Mouse (Mus musculus) neural tube, embryonic 15.5 days (tissue): ENCODE measurements around the gene Tgfb1i1. TPM values are rescaled to one million over a fixed set of nuclear protein-coding genes. Genes with fewer than 3 reads are reported as not detected.

Experiments
- ATAC-seq: fragments of 200-750 bp; cut with Nextera tagmentation; 2 replicates; pipeline ENCODE4 v1.8.0; 2017; ENCODE audit warnings: mild to moderate bottlenecking, moderate TSS enrichment, moderate library complexity; ENCODE audit not compliant: low FRiP score
- H3K27ac ChIP-seq: fragments of 300-500 bp; sonication (generic); replicated peaks from 2 replicates; pipeline ENCODE4 v1.5.1; 2015; ENCODE audit warnings: mild to moderate bottlenecking, inconsistent platforms
- H3K27me3 ChIP-seq: fragments of 300-500 bp; sonication (generic); replicated peaks from 2 replicates; pipeline ENCODE4 v1.6.1; 2015; ENCODE audit warnings: inconsistent platforms
- H3K36me3 ChIP-seq: fragments of 300-500 bp; sonication (generic); 2 replicates; pipeline ENCODE4 v1.6.1; 2015; ENCODE audit warnings: inconsistent platforms
- H3K4me1 ChIP-seq: fragments of 300-500 bp; sonication (generic); 2 replicates; pipeline ENCODE4 v1.6.1; 2015; ENCODE audit warnings: inconsistent platforms
- H3K4me2 ChIP-seq: fragments of 300-500 bp; sonication (generic); 2 replicates; pipeline ENCODE4 v1.6.1; 2015; ENCODE audit warnings: inconsistent platforms, mild to moderate bottlenecking, moderate library complexity
- H3K4me3 ChIP-seq: fragments of 300-500 bp; sonication (generic); replicated peaks from 2 replicates; pipeline ENCODE4 v1.5.1; 2015; ENCODE audit warnings: mild to moderate bottlenecking, inconsistent platforms
- H3K9ac ChIP-seq: fragments of 300-500 bp; sonication (generic); replicated peaks from 2 replicates; pipeline ENCODE4 v1.6.1; 2015; ENCODE audit warnings: mild to moderate bottlenecking, inconsistent platforms
- H3K9me3 ChIP-seq: fragments of 300-500 bp; sonication (generic); replicated peaks from 2 replicates; pipeline ENCODE4 v1.6.1; 2016; ENCODE audit warnings: inconsistent platforms
- WGBS: fragments of 180-500 bp; shearing (Covaris S2); methylation state at CpG from one replicate; pipeline ENCODE4 v1.1.7; 2015; ENCODE audit warnings: mixed read lengths; 5-methylcytosine and 5-hydroxymethylcytosine counted together
- polyA plus RNA-seq: library from polyadenylated mRNA; unstranded; fragments of >200 nt; fragmentation: Nextera tagmentation; extraction: Ambion mirVana; gene quantifications from 2 replicates; pipeline ENCODE4 v1.2.1, GENCODE M21; 2015

Gene Tgfb1i1
- polyA plus RNA-seq, 1 experiment from 2014 or later, result 28.4 TPM

- H3K4me3 ChIP-seq, result peak overlapping the region; percentile 45
- H3K9me3 ChIP-seq, result no peaks in the 10 kb centered on the region
- 0 out of 2 replicates have a peak, but pooled peaks cover 2% of the 10 kb centered on the region for H3K27me3 ChIP-seq
- peak overlapping the region; percentile 65 for H3K9ac ChIP-seq
- H3K27ac ChIP-seq, result peak overlapping the region; percentile 84
- ATAC-seq, result peak; percentile 77
- WGBS, result 2% methylated on average over 13 of the region's 13 CpGs
- H3K4me2 ChIP-seq, result peak overlapping the region; percentile 59
- peaks cover 21% of the 10 kb centered on the region for H3K36me3 ChIP-seq
- peaks cover 29% of the 10 kb centered on the region for H3K4me1 ChIP-seq
Observed at GRCm38 (mm10) chr7:128247443-128247842, 831 bp downstream of the Tgfb1i1 start.

GRCm38 (mm10) chr7:128248081-128249042 is 1.8 kb downstream of the Tgfb1i1 start:
- Histone ChIP-seq H3K9ac (no peak overlapping the region), H3K4me3 (peak overlapping the region; percentile 45; the same call in 1 of the 2 replicates), H3K27ac (no peak overlapping the region), H3K27me3 (0 out of 2 replicates have a peak, but pooled peaks cover 2% of the 10 kb centered on the region), H3K36me3 (peaks cover 12% of the 10 kb centered on the region), H3K9me3 (no peaks in the 10 kb centered on the region), H3K4me2 (peak overlapping the region; percentile 59), H3K4me1 (peaks cover 37% of the 10 kb centered on the region)
- no peak for ATAC-seq
- WGBS, result 84% methylated on average over 10 of the region's 10 CpGs

- Histone ChIP-seq H3K4me3 (no peak overlapping the region), H3K9me3 (no peaks in the 10 kb centered on the region), H3K4me2 (no peak overlapping the region), H3K36me3 (peaks cover 2% of the 10 kb centered on the region; the same call in 1 of the 2 replicates), H3K4me1 (peaks cover 37% of the 10 kb centered on the region), H3K9ac (no peak overlapping the region), H3K27me3 (0 out of 2 replicates have a peak, but pooled peaks cover 2% of the 10 kb centered on the region), H3K27ac (no peak overlapping the region)
- 88% methylated on average over 5 of the region's 5 CpGs for WGBS
- no peak for ATAC-seq
Observed at GRCm38 (mm10) chr7:128249998-128250397, 3.4 kb downstream of the Tgfb1i1 start.

- no peaks in the 10 kb centered on the region for H3K36me3 ChIP-seq
- no peak for ATAC-seq
- peak overlapping the region; percentile 70 for H3K4me2 ChIP-seq
- WGBS, result 44% methylated on average over 12 of the region's 12 CpGs
- 0 out of 2 replicates have a peak, but pooled peaks cover 2% of the 10 kb centered on the region for H3K27me3 ChIP-seq
- peak overlapping the region; percentile 43; the same call in 1 of the 2 replicates for H3K9ac ChIP-seq
- peaks cover 22% of the 10 kb centered on the region for H3K4me1 ChIP-seq
- peak overlapping the region; percentile 42 for H3K4me3 ChIP-seq
- H3K27ac ChIP-seq, result no peak overlapping the region
- no peaks in the 10 kb centered on the region for H3K9me3 ChIP-seq
Observed at GRCm38 (mm10) chr7:128251946-128252345, 5.3 kb downstream of the Tgfb1i1 start.

GRCm38 (mm10) chr7:128252609-128253008 is 6.0 kb downstream of the Tgfb1i1 start:
- peak overlapping the region; percentile 70 for H3K4me2 ChIP-seq
- no peaks in the 10 kb centered on the region for H3K9me3 ChIP-seq
- peak overlapping the region; percentile 43 for H3K9ac ChIP-seq
- WGBS, result 7% methylated on average over 24 of the region's 24 CpGs
- ATAC-seq, result peak; percentile 76
- no peaks in the 10 kb centered on the region for H3K36me3 ChIP-seq
- H3K4me3 ChIP-seq, result peak overlapping the region; percentile 42
- H3K27me3 ChIP-seq, result 0 out of 2 replicates have a peak, but pooled peaks cover 2% of the 10 kb centered on the region
- peaks cover 18% of the 10 kb centered on the region for H3K4me1 ChIP-seq
- H3K27ac ChIP-seq, result no peak overlapping the region

GRCm38 (mm10) chr7:128254978-128255377 is 8.4 kb downstream of the Tgfb1i1 start:
- H3K4me3 ChIP-seq, result no peak overlapping the region
- H3K27ac ChIP-seq, result no peak overlapping the region
- no peak overlapping the region for H3K4me2 ChIP-seq
- peaks cover 18% of the 10 kb centered on the region for H3K4me1 ChIP-seq
- H3K36me3 ChIP-seq, result no peaks in the 10 kb centered on the region
- ATAC-seq, result no peak
- 0 out of 2 replicates have a peak, but pooled peaks cover 2% of the 10 kb centered on the region for H3K27me3 ChIP-seq
- H3K9me3 ChIP-seq, result no peaks in the 10 kb centered on the region
- H3K9ac ChIP-seq, result no peak overlapping the region
- 67% methylated on average over 2 of the region's 2 CpGs for WGBS

- no peaks in the 10 kb centered on the region for H3K9me3 ChIP-seq
- H3K4me1 ChIP-seq, result peaks cover 18% of the 10 kb centered on the region
- H3K4me3 ChIP-seq, result no peak overlapping the region
- H3K4me2 ChIP-seq, result no peak overlapping the region
- no peak overlapping the region for H3K27ac ChIP-seq
- WGBS, result 93% methylated on average over 5 of the region's 5 CpGs
- 0 out of 2 replicates have a peak, but pooled peaks cover 2% of the 10 kb centered on the region for H3K27me3 ChIP-seq
- H3K9ac ChIP-seq, result no peak overlapping the region
- no peak for ATAC-seq
- H3K36me3 ChIP-seq, result no peaks in the 10 kb centered on the region
Observed at GRCm38 (mm10) chr7:128255757-128256156, 9.1 kb downstream of the Tgfb1i1 start.

GRCm38 (mm10) chr7:128256783-128257334 is 10.2 kb downstream of the Tgfb1i1 start:
- Histone ChIP-seq H3K27me3 (0 out of 2 replicates have a peak, but pooled peaks cover 2% of the 10 kb centered on the region), H3K4me1 (peaks cover 14% of the 10 kb centered on the region), H3K9ac (no peak overlapping the region), H3K4me3 (no peak overlapping the region), H3K36me3 (no peaks in the 10 kb centered on the region), H3K9me3 (no peaks in the 10 kb centered on the region), H3K4me2 (no peak overlapping the region), H3K27ac (no peak overlapping the region)
- ATAC-seq, result no peak
- WGBS, result 57% methylated on average over 5 of the region's 5 CpGs

- no peak for ATAC-seq
Observed at GRCm38 (mm10) chr7:128265411-128265810, 18.8 kb downstream of the Tgfb1i1 start, which contains the start of gene Slc5a2. TSS of gene Slc5a2 (plus strand) at chr7:128265657.

GRCm38 (mm10) chr7:128266056-128266455 is 19.4 kb downstream of the Tgfb1i1 start:
- Histone ChIP-seq H3K9ac (no peak overlapping the region), H3K9me3 (no peaks in the 10 kb centered on the region), H3K36me3 (no peaks in the 10 kb centered on the region; the same call in 1 of the 2 replicates), H3K4me1 (no peaks in the 10 kb centered on the region), H3K4me2 (no peak overlapping the region), H3K27me3 (no peaks in the 10 kb centered on the region), H3K27ac (no peak overlapping the region), H3K4me3 (no peak overlapping the region)
- 73% methylated on average over 5 of the region's 5 CpGs for WGBS
- ATAC-seq, result no peak

More at GRCm38 (mm10) chr7:128265411-128265810, 18.8 kb downstream of the Tgfb1i1 start, which contains the start of gene Slc5a2:
- H3K36me3 ChIP-seq, result no peaks in the 10 kb centered on the region
- H3K9ac ChIP-seq, result no peak within 1 kb of the TSS
- 89% methylated on average over 6 of the region's 6 CpGs for WGBS
- H3K27me3 ChIP-seq, result no peaks in the 10 kb centered on the region
- H3K9me3 ChIP-seq, result no peaks in the 10 kb centered on the region
- no peak within 1 kb of the TSS for H3K4me3 ChIP-seq
- H3K4me2 ChIP-seq, result no peak within 1 kb of the TSS
- no peak within 1 kb of the TSS for H3K27ac ChIP-seq
- no peaks in the 10 kb centered on the region for H3K4me1 ChIP-seq

GRCm38 (mm10) chr7:128267391-128267790 is 20.8 kb downstream of the Tgfb1i1 start:
- no peaks in the 10 kb centered on the region for H3K27me3 ChIP-seq
- peaks cover 8% of the 10 kb centered on the region for H3K36me3 ChIP-seq
- no peak overlapping the region for H3K4me3 ChIP-seq
- no peaks in the 10 kb centered on the region for H3K9me3 ChIP-seq
- no peak for ATAC-seq
- 73% methylated on average over 13 of the region's 13 CpGs for WGBS
- no peak overlapping the region for H3K9ac ChIP-seq
- H3K4me2 ChIP-seq, result no peak overlapping the region
- H3K4me1 ChIP-seq, result no peaks in the 10 kb centered on the region
- H3K27ac ChIP-seq, result no peak overlapping the region
